Mouse (Mus musculus) embryonic facial prominence, embryonic 11.5 days (tissue): ENCODE data around the gene Slc28a1. TPM values are rescaled to one million over a fixed set of nuclear protein-coding genes. Genes with fewer than 3 reads are reported as not detected.

Source experiments
- ATAC-seq: fragments of 200-750 bp; cut with Nextera tagmentation; replicated peaks from 2 replicates; pipeline ENCODE4 v1.8.0; 2017; ENCODE audit warnings: low read depth; ENCODE audit not compliant: insufficient number of reproducible peaks, low FRiP score, low TSS enrichment
- DNase-seq: peaks from one replicate; pipeline ENCODE4 v3.0.0-alpha.2; 2015; ENCODE audit warnings: low spot score
- H3K27ac ChIP-seq: fragments of 300-500 bp; sonication (generic); replicated peaks from 2 replicates; pipeline ENCODE4 v1.5.1; 2014; ENCODE audit warnings: mild to moderate bottlenecking, low read depth, low read length, control low read depth
- H3K27me3 ChIP-seq: fragments of 300-500 bp; sonication (generic); 2 replicates; pipeline ENCODE4 v1.6.1; 2014; ENCODE audit warnings: mild to moderate bottlenecking, low read length, moderate library complexity, mixed read lengths; ENCODE audit not compliant: control insufficient read depth, insufficient read depth
- H3K36me3 ChIP-seq: fragments of 300-500 bp; sonication (generic); replicated peaks from 2 replicates; pipeline ENCODE4 v1.6.1; 2014; ENCODE audit warnings: low read depth, mild to moderate bottlenecking, low read length, moderate library complexity, mixed read lengths; ENCODE audit not compliant: control insufficient read depth, insufficient read depth
- H3K4me1 ChIP-seq: fragments of 300-500 bp; sonication (generic); 2 replicates; pipeline ENCODE4 v1.6.1; 2014; ENCODE audit warnings: low read length, mixed read lengths; ENCODE audit not compliant: control insufficient read depth, insufficient read depth
- H3K4me2 ChIP-seq: fragments of 300-500 bp; sonication (generic); 2 replicates; pipeline ENCODE4 v1.6.1; 2014; ENCODE audit warnings: low read depth, mild to moderate bottlenecking, control low read depth, low read length, moderate library complexity
- H3K4me3 ChIP-seq: fragments of 300-500 bp; sonication (generic); 2 replicates; pipeline ENCODE4 v1.5.1; 2014; ENCODE audit warnings: low read depth, low read length, control low read depth
- H3K9ac ChIP-seq: fragments of 300-500 bp; sonication (generic); replicated peaks from 2 replicates; pipeline ENCODE4 v1.6.1; 2014; ENCODE audit warnings: mild to moderate bottlenecking, control low read depth, low read length
- H3K9me3 ChIP-seq: fragments of 300-500 bp; sonication (generic); replicated peaks from 2 replicates; pipeline ENCODE4 v1.6.1; 2016; ENCODE audit warnings: mild to moderate bottlenecking, low read length, inconsistent platforms, mixed read lengths; ENCODE audit not compliant: control insufficient read depth
- WGBS: fragments of 180-500 bp; shearing (Covaris S2); extraction: QIAGEN DNeasy Blood & Tissue Kit; methylation state at CpG from one replicate; pipeline ENCODE4 v1.1.7; 2014; 5-methylcytosine and 5-hydroxymethylcytosine counted together
- polyA plus RNA-seq: library from polyadenylated mRNA; unstranded; fragments of >200 nt; fragmentation: Nextera tagmentation; extraction: Ambion mirVana; gene quantifications from 2 replicates; pipeline ENCODE4 v1.2.1, GENCODE M21; 2014

Gene Slc28a1
- polyA plus RNA-seq, 1 experiment from 2014 or later = not detected

DNA sequence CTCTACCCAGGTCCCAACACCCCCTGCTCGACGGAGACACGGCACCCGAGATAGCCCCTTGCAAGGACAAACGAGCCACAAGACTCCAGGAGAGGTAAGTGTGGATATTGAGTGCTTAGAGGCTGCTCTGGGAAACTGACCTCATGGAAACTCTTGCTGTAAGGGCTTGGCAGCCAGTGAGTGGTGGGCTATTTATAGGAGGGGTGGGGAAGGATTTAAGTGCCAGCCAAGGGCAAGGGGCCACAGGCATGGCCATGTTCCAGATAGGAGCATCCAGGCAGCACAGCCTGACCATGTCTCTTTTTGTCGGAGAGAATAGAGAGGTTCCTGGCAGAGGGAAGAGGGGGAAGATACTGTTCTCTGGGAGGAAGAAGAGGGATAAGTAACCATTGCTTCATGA is 35.9 kb upstream of the Slc28a1 start:
- Histone ChIP-seq H3K9ac (no peak overlapping the region), H3K27ac (no peak overlapping the region), H3K4me1 (no peaks in the 10 kb centered on the region), H3K9me3 (no peaks in the 10 kb centered on the region), H3K4me2 (no peak overlapping the region), H3K4me3 (no peak overlapping the region), H3K36me3 (no peaks in the 10 kb centered on the region), H3K27me3 (no peaks in the 10 kb centered on the region)
- WGBS = 92% methylated on average over 6 of the region's 6 CpGs
- ATAC-seq (no peak), DNase-seq (no peak)

DNA sequence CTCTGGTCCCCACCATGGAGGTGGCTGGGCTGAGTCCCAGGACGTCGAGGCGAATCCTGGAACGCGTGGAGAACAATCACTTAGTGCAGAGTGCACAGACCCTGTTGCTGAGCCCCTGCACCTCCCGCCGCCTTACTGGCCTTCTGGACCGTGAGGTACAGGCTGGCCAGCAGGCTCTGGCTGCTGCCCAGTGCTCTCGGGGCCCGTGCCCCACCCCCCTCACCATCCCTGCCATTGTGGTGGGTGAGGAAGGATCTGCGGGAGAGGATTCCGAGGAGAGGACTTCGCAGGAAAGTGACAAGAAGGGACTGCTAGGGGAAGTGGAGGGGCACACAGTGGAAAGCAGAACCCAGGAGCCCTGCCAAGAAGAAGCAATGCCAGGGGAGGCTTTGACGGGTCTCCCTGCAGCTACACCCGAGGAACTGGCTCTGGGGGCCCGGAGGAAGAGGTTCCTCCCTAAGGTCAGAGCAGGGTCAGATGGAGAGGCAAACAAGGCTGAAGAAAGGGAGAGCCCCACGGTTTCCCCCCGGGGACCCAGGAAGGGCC is 21.1 kb upstream of the Slc28a1 start:
- no peak overlapping the region for H3K27ac ChIP-seq
- no peak for ATAC-seq
- 58% methylated on average over 18 of the region's 18 CpGs for WGBS

GRCm38 (mm10) chr7:81094104-81094757 is 20.4 kb upstream of the Slc28a1 start:
- DNase-seq (no peak), ATAC-seq (no peak)
- H3K4me1 ChIP-seq = no peaks in the 10 kb centered on the region; the same call in 1 of the 2 replicates
- H3K4me2 ChIP-seq = no peak overlapping the region
- 75% methylated on average over 6 of the region's 6 CpGs for WGBS
- H3K9me3 ChIP-seq = no peaks in the 10 kb centered on the region
- no peaks in the 10 kb centered on the region for H3K36me3 ChIP-seq
- no peak overlapping the region for H3K9ac ChIP-seq
- no peak overlapping the region for H3K4me3 ChIP-seq
- H3K27me3 ChIP-seq = 0 out of 2 replicates have a peak, but pooled peaks cover 2% of the 10 kb centered on the region
- no peak overlapping the region for H3K27ac ChIP-seq

More for the DNA sequence above, 21.1 kb upstream of the Slc28a1 start:
- Histone ChIP-seq H3K36me3 (no peaks in the 10 kb centered on the region), H3K4me1 (no peaks in the 10 kb centered on the region; the same call in 1 of the 2 replicates), H3K4me2 (no peak overlapping the region), H3K4me3 (no peak overlapping the region), H3K27me3 (no peaks in the 10 kb centered on the region), H3K9me3 (no peaks in the 10 kb centered on the region), H3K9ac (no peak overlapping the region)
- no peak for DNase-seq

DNA sequence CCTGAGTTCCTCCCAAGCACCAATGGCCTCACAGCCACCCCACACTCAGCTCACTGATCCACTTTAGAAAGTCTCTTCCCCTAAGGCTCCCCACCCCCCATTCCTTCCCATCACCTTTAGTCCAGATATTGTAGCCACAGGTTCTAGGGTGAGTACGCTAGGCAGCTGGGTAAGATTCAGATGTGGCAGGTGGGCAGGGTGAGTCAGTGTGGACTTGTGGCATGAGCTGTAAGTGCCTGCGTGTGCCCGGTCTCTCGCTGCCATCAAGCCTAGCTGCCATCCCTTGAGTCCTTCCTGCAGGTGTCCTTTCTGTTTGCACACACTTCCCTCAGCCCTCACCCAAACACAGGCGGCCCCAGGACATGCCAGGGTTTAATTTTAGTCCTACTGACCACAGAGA is 14.3 kb upstream of the Slc28a1 start:
- H3K4me1 ChIP-seq = no peaks in the 10 kb centered on the region
- no peaks in the 10 kb centered on the region for H3K36me3 ChIP-seq
- H3K4me3 ChIP-seq = no peak overlapping the region
- ATAC-seq (no peak), DNase-seq (no peak)
- H3K4me2 ChIP-seq = no peak overlapping the region
- H3K9ac ChIP-seq = no peak overlapping the region
- H3K27me3 ChIP-seq = 0 out of 2 replicates have a peak, but pooled peaks cover 2% of the 10 kb centered on the region
- no peak overlapping the region for H3K27ac ChIP-seq
- no peaks in the 10 kb centered on the region for H3K9me3 ChIP-seq
- 89% methylated on average over 5 of the region's 5 CpGs for WGBS

- Histone ChIP-seq H3K27ac (no peak overlapping the region), H3K4me1 (no peaks in the 10 kb centered on the region), H3K27me3 (0 out of 2 replicates have a peak, but pooled peaks cover 2% of the 10 kb centered on the region), H3K4me2 (no peak overlapping the region), H3K4me3 (no peak overlapping the region), H3K9me3 (no peaks in the 10 kb centered on the region), H3K36me3 (no peaks in the 10 kb centered on the region), H3K9ac (no peak overlapping the region)
- no peak for ATAC-seq
- no peak for DNase-seq
- 92% methylated on average over 7 of the region's 7 CpGs for WGBS
Measured at GRCm38 (mm10) chr7:81102854-81103253, 11.7 kb upstream of the Slc28a1 start.

GRCm38 (mm10) chr7:81105525-81105924 is 9.1 kb upstream of the Slc28a1 start:
- WGBS = 49% methylated on average over 4 of the region's 4 CpGs
- no peaks in the 10 kb centered on the region for H3K4me1 ChIP-seq
- no peak overlapping the region for H3K4me2 ChIP-seq
- no peaks in the 10 kb centered on the region for H3K9me3 ChIP-seq
- no peaks in the 10 kb centered on the region for H3K36me3 ChIP-seq
- no peaks in the 10 kb centered on the region for H3K27me3 ChIP-seq
- no peak overlapping the region for H3K4me3 ChIP-seq
- ATAC-seq = no peak
- no peak overlapping the region for H3K27ac ChIP-seq
- H3K9ac ChIP-seq = no peak overlapping the region
- DNase-seq = no peak

- H3K9ac ChIP-seq = no peak overlapping the region
- DNase-seq = no peak
- no peak overlapping the region for H3K4me2 ChIP-seq
- H3K4me3 ChIP-seq = no peak overlapping the region
- no peaks in the 10 kb centered on the region for H3K9me3 ChIP-seq
- no peak overlapping the region for H3K27ac ChIP-seq
- H3K27me3 ChIP-seq = no peaks in the 10 kb centered on the region
- 85% methylated on average over 5 of the region's 5 CpGs for WGBS
- H3K36me3 ChIP-seq = no peaks in the 10 kb centered on the region
- no peaks in the 10 kb centered on the region for H3K4me1 ChIP-seq
- no peak for ATAC-seq
Measured at GRCm38 (mm10) chr7:81108226-81108625, 6.4 kb upstream of the Slc28a1 start.
